Mouse (Mus musculus) kidney, postnatal 0 days (tissue): ENCODE measurements around the gene Lbh. TPM values are rescaled to one million over a fixed set of nuclear protein-coding genes. Genes with fewer than 3 reads are reported as not detected.

Source experiments
- ATAC-seq: fragments of 200-750 bp; cut with Nextera tagmentation; replicated peaks from 2 replicates; pipeline ENCODE4 v1.8.0; 2017; ENCODE audit warnings: low read depth, moderate number of reproducible peaks, moderate TSS enrichment, moderate library complexity; ENCODE audit not compliant: low FRiP score
- DNase-seq: peaks from one replicate; pipeline ENCODE4 v3.0.0-alpha.2; 2016; ENCODE audit warnings: low spot score
- H3K27ac ChIP-seq: fragments of 300-500 bp; sonication (generic); 2 replicates; pipeline ENCODE4 v1.5.1; 2014; ENCODE audit warnings: mild to moderate bottlenecking
- H3K27me3 ChIP-seq: fragments of 300-500 bp; sonication (generic); 2 replicates; pipeline ENCODE4 v1.6.1; 2014; ENCODE audit warnings: low read length, mixed read lengths; ENCODE audit not compliant: insufficient read depth
- H3K36me3 ChIP-seq: fragments of 300-500 bp; sonication (generic); 2 replicates; pipeline ENCODE4 v1.6.1; 2014; ENCODE audit warnings: low read length, mixed read lengths; ENCODE audit not compliant: insufficient read depth
- H3K4me1 ChIP-seq: fragments of 300-500 bp; sonication (generic); replicated peaks from 2 replicates; pipeline ENCODE4 v1.6.1; 2014; ENCODE audit warnings: antibody characterized with exemption, low read length, mixed read lengths; ENCODE audit not compliant: insufficient read depth
- H3K4me2 ChIP-seq: fragments of 300-500 bp; sonication (generic); 2 replicates; pipeline ENCODE4 v1.6.1; 2014; ENCODE audit warnings: mild to moderate bottlenecking, low read length, moderate library complexity, mixed read lengths
- H3K4me3 ChIP-seq: fragments of 300-500 bp; sonication (generic); replicated peaks from 2 replicates; pipeline ENCODE4 v1.5.1; 2014; ENCODE audit warnings: low read depth, low read length
- H3K9ac ChIP-seq: fragments of 300-500 bp; sonication (generic); 2 replicates; pipeline ENCODE4 v1.6.1; 2014; ENCODE audit warnings: low read depth, low read length
- H3K9me3 ChIP-seq: fragments of 300-500 bp; sonication (generic); replicated peaks from 2 replicates; pipeline ENCODE4 v1.6.1; 2016; ENCODE audit warnings: low read length, inconsistent platforms, mixed read lengths
- CTCF ChIP-seq: IDR thresholded peaks from 2 replicates; pipeline ENCODE4 v1.5.1; 2016; ENCODE audit warnings: antibody characterized with exemption, low read depth, mild to moderate bottlenecking, moderate library complexity
- WGBS: fragments of 180-500 bp; shearing (Covaris S2); extraction: QIAGEN DNeasy Blood & Tissue Kit; methylation state at CpG from one replicate; pipeline ENCODE4 v1.1.7; 2014; 5-methylcytosine and 5-hydroxymethylcytosine counted together
- polyA plus RNA-seq: library from polyadenylated mRNA; unstranded; fragments of >200 nt; fragmentation: Nextera tagmentation; extraction: Ambion mirVana; gene quantifications from 2 replicates; pipeline ENCODE4 v1.2.1, GENCODE M21; 2015

The Lbh gene
- polyA plus RNA-seq, 1 experiment from 2014 or later = 8.9 TPM

DNA sequence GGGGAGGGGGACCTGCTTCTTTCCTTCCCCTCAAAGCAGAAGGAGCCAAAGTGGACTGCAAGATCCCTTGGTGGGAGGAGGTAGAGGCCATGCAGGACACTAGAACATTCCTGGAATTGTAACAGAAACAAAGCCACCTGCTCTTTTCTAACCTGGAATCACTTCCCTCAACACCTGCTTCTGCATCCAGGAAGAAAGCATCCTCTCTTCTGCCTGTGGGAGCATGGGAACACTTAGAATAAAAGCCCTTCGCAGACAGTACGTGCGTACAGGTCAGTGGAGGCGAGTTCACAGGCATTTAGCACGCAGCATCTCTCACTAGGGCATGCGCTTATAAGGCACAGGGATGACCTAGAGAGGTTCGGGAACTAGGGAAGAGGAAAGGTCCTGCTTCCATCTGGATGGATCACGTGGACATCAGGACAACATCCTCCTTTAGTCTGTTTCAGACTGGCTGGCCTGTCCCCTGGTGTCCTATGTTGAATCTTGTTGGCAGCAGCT, 27.7 kb upstream of the Lbh start:
- Histone ChIP-seq H3K27ac (no peak overlapping the region), H3K9ac (no peak overlapping the region), H3K4me1 (no peaks in the 10 kb centered on the region), H3K4me3 (no peak overlapping the region), H3K27me3 (no peaks in the 10 kb centered on the region), H3K9me3 (no peaks in the 10 kb centered on the region), H3K36me3 (no peaks in the 10 kb centered on the region), H3K4me2 (no peak overlapping the region)
- TF ChIP-seq CTCF = no peak
- WGBS = 66% methylated on average over 8 of the region's 8 CpGs
- no peak for ATAC-seq
- DNase-seq = no peak

DNA sequence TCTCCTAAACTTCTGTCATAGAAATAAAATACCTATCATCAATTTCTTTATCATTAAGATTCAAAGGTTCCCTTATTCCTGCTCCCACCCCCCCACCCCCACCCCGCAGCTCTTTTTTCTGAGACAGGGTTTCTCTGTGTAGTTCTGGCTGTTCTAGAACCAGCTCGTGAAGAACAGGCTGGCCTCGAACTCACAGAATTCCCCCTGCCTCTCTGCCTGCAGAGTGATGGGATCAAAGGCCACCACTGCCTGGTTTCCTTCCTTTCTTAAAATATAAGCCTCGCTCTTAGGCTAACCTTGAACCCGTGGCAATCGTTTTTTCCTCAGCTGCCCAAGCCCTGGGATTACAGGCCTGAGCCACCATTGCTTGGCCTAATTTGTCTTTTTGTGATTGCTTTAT, 26.5 kb upstream of the Lbh start:
- WGBS = 90% methylated on average over 6 of the region's 6 CpGs
- no peak for ATAC-seq
- Histone ChIP-seq H3K4me1 (no peaks in the 10 kb centered on the region), H3K9ac (no peak overlapping the region), H3K4me2 (no peak overlapping the region), H3K27ac (no peak overlapping the region), H3K4me3 (no peak overlapping the region), H3K9me3 (no peaks in the 10 kb centered on the region), H3K27me3 (no peaks in the 10 kb centered on the region), H3K36me3 (no peaks in the 10 kb centered on the region)
- DNase-seq = no peak
- TF ChIP-seq CTCF = no peak

DNA sequence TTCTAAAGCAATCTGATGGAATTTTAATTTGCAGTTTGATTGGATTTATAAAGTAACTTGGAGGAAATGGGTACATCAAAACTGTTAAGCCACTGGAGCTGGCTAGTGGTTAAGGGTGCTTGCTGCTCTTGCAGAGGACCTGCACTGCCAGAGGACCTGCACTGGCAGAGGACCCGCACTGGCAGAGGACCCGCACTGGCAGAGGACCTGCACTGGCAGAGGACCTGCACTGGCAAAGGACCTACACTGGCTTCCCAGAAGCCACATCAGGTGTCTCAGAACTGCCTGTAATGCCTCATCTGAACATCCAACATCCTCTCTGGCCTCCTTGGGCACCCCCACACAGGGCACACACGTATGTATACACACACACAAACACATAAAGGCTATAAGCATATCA, 22.6 kb upstream of the Lbh start:
- DNase-seq (no peak), ATAC-seq (no peak)
- Histone ChIP-seq H3K27me3 (no peaks in the 10 kb centered on the region), H3K4me1 (no peaks in the 10 kb centered on the region), H3K9ac (no peak overlapping the region), H3K4me3 (no peak overlapping the region), H3K27ac (no peak overlapping the region), H3K9me3 (no peaks in the 10 kb centered on the region), H3K4me2 (no peak overlapping the region), H3K36me3 (no peaks in the 10 kb centered on the region)
- TF ChIP-seq CTCF = no peak
- WGBS = 89% methylated on average over 3 of the region's 3 CpGs

DNA sequence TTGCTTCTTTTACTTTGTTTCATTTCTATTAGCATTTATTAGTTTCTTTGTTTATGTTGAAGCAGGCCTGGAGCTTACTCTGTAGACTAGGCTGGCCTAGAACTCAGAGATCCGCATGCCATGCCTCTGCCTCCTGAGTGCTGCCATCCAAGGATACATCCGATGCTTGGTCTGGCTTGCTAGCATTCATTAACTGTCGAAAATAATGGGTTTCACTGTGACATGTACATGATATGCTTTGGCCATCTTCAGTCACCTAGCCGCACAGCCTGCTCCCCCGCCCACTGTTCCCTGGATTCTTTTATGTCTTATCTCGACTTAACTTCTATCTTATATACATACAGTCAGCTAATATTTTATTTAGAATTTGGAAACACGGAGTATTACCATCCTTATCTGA, 21.0 kb upstream of the Lbh start:
- Histone ChIP-seq H3K4me1 (no peaks in the 10 kb centered on the region), H3K9me3 (no peaks in the 10 kb centered on the region), H3K4me3 (no peak overlapping the region), H3K27ac (no peak overlapping the region), H3K4me2 (no peak overlapping the region), H3K9ac (no peak overlapping the region), H3K27me3 (no peaks in the 10 kb centered on the region), H3K36me3 (no peaks in the 10 kb centered on the region)
- WGBS = 84% methylated on average over 7 of the region's 7 CpGs
- no peak for TF ChIP-seq CTCF
- no peak for DNase-seq
- ATAC-seq = no peak

DNA sequence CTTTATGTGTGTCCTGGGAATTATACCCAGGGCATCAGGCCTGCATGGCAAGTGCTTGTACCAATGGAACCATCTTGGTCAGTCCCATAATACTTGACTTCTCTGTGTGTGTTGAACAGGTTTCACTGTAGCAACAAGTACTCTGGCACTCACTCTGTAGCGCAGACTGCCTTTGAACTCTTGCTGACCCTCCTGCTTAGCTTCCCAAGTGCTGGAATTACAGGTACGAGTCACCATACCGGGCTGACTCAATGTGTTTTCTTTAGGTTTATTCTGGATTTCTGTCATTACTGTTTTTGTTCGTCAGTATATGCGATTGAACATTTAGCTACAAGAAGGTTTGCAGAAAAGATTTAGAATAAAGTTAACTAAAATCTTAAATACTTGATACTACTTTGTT, 20.1 kb upstream of the Lbh start:
- H3K4me3 ChIP-seq = no peak overlapping the region
- H3K27ac ChIP-seq = no peak overlapping the region
- no peak overlapping the region for H3K9ac ChIP-seq
- no peaks in the 10 kb centered on the region for H3K4me1 ChIP-seq
- no peak for TF ChIP-seq CTCF
- WGBS = 80% methylated on average over 5 of the region's 5 CpGs
- DNase-seq (no peak), ATAC-seq (no peak)
- H3K4me2 ChIP-seq = no peak overlapping the region
- H3K9me3 ChIP-seq = no peaks in the 10 kb centered on the region
- H3K36me3 ChIP-seq = no peaks in the 10 kb centered on the region
- H3K27me3 ChIP-seq = no peaks in the 10 kb centered on the region

DNA sequence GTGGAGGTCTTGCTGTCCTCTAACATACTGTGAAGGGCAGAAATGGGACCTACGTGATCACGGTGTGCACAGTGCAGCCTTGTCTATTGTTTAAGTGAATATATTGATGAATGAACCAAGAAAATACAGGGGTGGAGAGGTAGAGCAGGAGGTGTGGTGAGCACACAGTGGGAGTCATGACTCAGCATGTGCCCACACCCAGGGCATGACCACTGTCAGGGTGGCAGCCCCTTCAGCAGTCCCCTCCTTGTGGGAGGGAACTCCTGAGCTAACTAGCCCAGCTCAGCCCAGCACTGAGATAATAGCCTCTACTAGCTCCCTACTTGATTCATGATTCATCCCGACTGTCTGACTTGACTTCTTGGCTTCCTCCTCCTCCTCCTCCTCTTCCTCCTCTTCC, 19.3 kb upstream of the Lbh start:
- H3K27ac ChIP-seq = no peak overlapping the region
- DNase-seq (no peak), ATAC-seq (no peak)
- H3K9me3 ChIP-seq = no peaks in the 10 kb centered on the region
- no peak overlapping the region for H3K4me2 ChIP-seq
- no peak overlapping the region for H3K9ac ChIP-seq
- 69% methylated on average over 3 of the region's 3 CpGs for WGBS
- TF ChIP-seq CTCF = no peak
- H3K36me3 ChIP-seq = no peaks in the 10 kb centered on the region
- no peaks in the 10 kb centered on the region for H3K4me1 ChIP-seq
- no peak overlapping the region for H3K4me3 ChIP-seq
- H3K27me3 ChIP-seq = no peaks in the 10 kb centered on the region

DNA sequence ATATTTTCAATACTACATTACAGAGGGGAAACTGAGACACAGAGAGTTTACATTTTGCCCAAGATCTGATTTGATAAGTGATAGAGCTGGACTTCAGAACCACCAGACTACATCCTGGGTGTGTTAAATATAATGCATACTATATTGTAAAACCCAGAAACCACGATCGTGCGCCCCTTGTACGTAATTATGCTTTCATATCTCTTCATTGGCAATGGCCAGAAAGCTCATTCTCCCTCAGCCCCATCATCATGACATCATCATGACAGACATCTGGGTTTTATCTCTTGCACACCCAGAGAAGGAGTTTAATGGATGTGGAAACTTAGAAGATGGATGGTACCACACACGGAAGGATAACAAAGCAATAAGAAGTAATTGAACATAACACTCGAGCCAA, 17.1 kb upstream of the Lbh start:
- Histone ChIP-seq H3K27ac (no peak overlapping the region), H3K9ac (no peak overlapping the region), H3K27me3 (no peaks in the 10 kb centered on the region), H3K4me2 (no peak overlapping the region), H3K4me3 (no peak overlapping the region), H3K36me3 (no peaks in the 10 kb centered on the region), H3K9me3 (no peaks in the 10 kb centered on the region), H3K4me1 (no peaks in the 10 kb centered on the region)
- WGBS = 64% methylated on average over 6 of the region's 6 CpGs
- no peak for ATAC-seq
- no peak for DNase-seq
- TF ChIP-seq CTCF = no peak
